Mouse (Mus musculus): ENCODE data around the gene Meltf. TPM values are rescaled to one million over a fixed set of nuclear protein-coding genes. Genes with fewer than 3 reads are reported as not detected.
"Not testable (repeated sequence)": the region's sequence is repeated elsewhere in the genome, so short reads cannot be mapped to it uniquely, and the experiment has no call there.

Gene Meltf
- polyA plus RNA-seq, 1 experiment: 0.28 TPM

- 60% methylated on average over 6 of the region's 6 CpGs for WGBS
- no peak overlapping the region for H3K4me3 ChIP-seq (replicated peaks; ENCODE audit: extremely low read depth, low read depth, low read length)
- H3K4me1 ChIP-seq (ENCODE audit: control insufficient read depth, insufficient read depth, low read length): no peaks in the 10 kb centered on the region
These were observed 60.2 kb downstream of the Meltf start for GRCm38 (mm10) chr16:31938856-31939255.

GRCm38 (mm10) chr16:31940586-31940985 lies 62.0 kb downstream of the Meltf start:
- no peak for TF ChIP-seq CTCF (IDR thresholded peaks at IDR 0.05; ENCODE audit: insufficient read depth, low read length)
- no peak for TF ChIP-seq POLR2A (IDR thresholded peaks at IDR 0.05; ENCODE audit: borderline replicate concordance, extremely low read depth, low read depth, low read length)
- H3K4me1 ChIP-seq (ENCODE audit: control insufficient read depth, insufficient read depth, low read length): 0 out of 2 replicates have a peak, but pooled peaks cover 2% of the 10 kb centered on the region
- no peak overlapping the region for H3K4me3 ChIP-seq (replicated peaks; ENCODE audit: extremely low read depth, low read depth, low read length)
- WGBS: 66% methylated on average over 2 of the region's 2 CpGs
- no peak for DNase-seq

More at GRCm38 (mm10) chr16:31938856-31939255, 60.2 kb downstream of the Meltf start:
- no peak for TF ChIP-seq CTCF (IDR thresholded peaks at IDR 0.05; ENCODE audit: insufficient read depth, low read length)
- no peak for TF ChIP-seq POLR2A (IDR thresholded peaks at IDR 0.05; ENCODE audit: borderline replicate concordance, extremely low read depth, low read depth, low read length)
- DNase-seq: no peak

GRCm38 (mm10) chr16:31943980-31944379 lies 65.4 kb downstream of the Meltf start:
- H3K4me3 ChIP-seq (replicated peaks; ENCODE audit: extremely low read depth, low read depth, low read length): no peak overlapping the region
- peaks cover 7% of the 10 kb centered on the region; the same call in 1 of the 2 replicates for H3K4me1 ChIP-seq (ENCODE audit: control insufficient read depth, insufficient read depth, low read length)
- peak; percentile 67 for DNase-seq
- TF ChIP-seq POLR2A (IDR thresholded peaks at IDR 0.05; ENCODE audit: borderline replicate concordance, extremely low read depth, low read depth, low read length) (no peak), CTCF (IDR thresholded peaks at IDR 0.05; ENCODE audit: insufficient read depth, low read length) (peak; percentile 69)
- WGBS: 3% methylated on average over 10 of the region's 10 CpGs

GRCm38 (mm10) chr16:31944698-31945255 lies 66.2 kb downstream of the Meltf start:
- no peak for DNase-seq
- Histone ChIP-seq H3K4me3 (replicated peaks; ENCODE audit: extremely low read depth, low read depth, low read length) (no peak overlapping the region), H3K4me1 (ENCODE audit: control insufficient read depth, insufficient read depth, low read length) (peaks cover 7% of the 10 kb centered on the region; the same call in 1 of the 2 replicates)
- TF ChIP-seq CTCF (IDR thresholded peaks at IDR 0.05; ENCODE audit: insufficient read depth, low read length) (no peak), POLR2A (IDR thresholded peaks at IDR 0.05; ENCODE audit: borderline replicate concordance, extremely low read depth, low read depth, low read length) (no peak)
- WGBS: 90% methylated on average over 12 of the region's 12 CpGs

GRCm38 (mm10) chr16:31945372-31945771 lies 66.8 kb downstream of the Meltf start:
- Histone ChIP-seq H3K4me1 (ENCODE audit: control insufficient read depth, insufficient read depth, low read length) (peaks cover 7% of the 10 kb centered on the region; the same call in 1 of the 2 replicates), H3K4me3 (replicated peaks; ENCODE audit: extremely low read depth, low read depth, low read length) (no peak overlapping the region)
- TF ChIP-seq CTCF (IDR thresholded peaks at IDR 0.05; ENCODE audit: insufficient read depth, low read length) (no peak), POLR2A (IDR thresholded peaks at IDR 0.05; ENCODE audit: borderline replicate concordance, extremely low read depth, low read depth, low read length) (no peak)
- no peak for DNase-seq
- WGBS: 76% methylated on average over 6 of the region's 6 CpGs

- 81% methylated on average over 6 of the region's 6 CpGs for WGBS
- not testable (repeated sequence) for H3K4me3 ChIP-seq (replicated peaks; ENCODE audit: extremely low read depth, low read depth, low read length); DNase-seq; H3K4me1 ChIP-seq (ENCODE audit: control insufficient read depth, insufficient read depth, low read length)
These were observed 67.4 kb downstream of the Meltf start for GRCm38 (mm10) chr16:31945986-31946385.

- peak overlapping the region; percentile 99 for H3K4me3 ChIP-seq (replicated peaks; ENCODE audit: extremely low read depth, low read depth, low read length)
- 16% methylated on average over 8 of the region's 8 CpGs for WGBS
- TF ChIP-seq POLR2A (IDR thresholded peaks at IDR 0.05; ENCODE audit: borderline replicate concordance, extremely low read depth, low read depth, low read length): no peak
- TF ChIP-seq CTCF (IDR thresholded peaks at IDR 0.05; ENCODE audit: insufficient read depth, low read length): no peak
- peaks cover 7% of the 10 kb centered on the region; the same call in 1 of the 2 replicates for H3K4me1 ChIP-seq (ENCODE audit: control insufficient read depth, insufficient read depth, low read length)
- DNase-seq: no peak
These were observed 68.7 kb downstream of the Meltf start for GRCm38 (mm10) chr16:31947333-31947732.

GRCm38 (mm10) chr16:31947901-31948316 lies 69.3 kb downstream of the Meltf start:
- Histone ChIP-seq H3K4me3 (replicated peaks; ENCODE audit: extremely low read depth, low read depth, low read length) (peak overlapping the region; percentile 99), H3K4me1 (ENCODE audit: control insufficient read depth, insufficient read depth, low read length) (peaks cover 7% of the 10 kb centered on the region; the same call in 1 of the 2 replicates)
- WGBS: 2% methylated on average over 38 of the region's 38 CpGs
- no peak for DNase-seq
- no peak for TF ChIP-seq CTCF (IDR thresholded peaks at IDR 0.05; ENCODE audit: insufficient read depth, low read length)

GRCm38 (mm10) chr16:31948345-31948774 lies 69.8 kb downstream of the Meltf start, which contains the start of the genes 0610012G03Rik and Ncbp2:
0610012G03Rik (minus strand) TSS chr16:31948494.
Ncbp2 (plus strand) TSS chr16:31948513.
- under 1% methylated on average over 55 of the region's 55 CpGs for WGBS
- H3K4me3 ChIP-seq (replicated peaks; ENCODE audit: extremely low read depth, low read depth, low read length): peak within 1 kb of the TSS; percentile 99
- peak; percentile 97 for DNase-seq
- H3K4me1 ChIP-seq (ENCODE audit: control insufficient read depth, insufficient read depth, low read length): peaks cover 7% of the 10 kb centered on the region; the same call in 1 of the 2 replicates
- TF ChIP-seq POLR2A (IDR thresholded peaks at IDR 0.05; ENCODE audit: borderline replicate concordance, extremely low read depth, low read depth, low read length) (peak; percentile 76), CTCF (IDR thresholded peaks at IDR 0.05; ENCODE audit: insufficient read depth, low read length) (no peak)

Other genes with a start within 250 kb of the Meltf start
- 14.0 and 22.0 TPM in 2 replicates for gene Dlg1, start 215.4 kb upstream of the Meltf start, polyA plus RNA-seq (2012; rRNA removed)
- gene Pigz, start 55.0 kb downstream of the Meltf start, polyA plus RNA-seq (2012; rRNA removed): 4.8 and 5.5 TPM in 2 replicates
- gene 0610012G03Rik, start 69.7 kb downstream of the Meltf start, polyA plus RNA-seq (2012; rRNA removed): 49.6 and 74.2 TPM in 2 replicates
- 6.6 and 26.5 TPM in 2 replicates for gene Ncbp2, start 69.7 kb downstream of the Meltf start, polyA plus RNA-seq (2012; rRNA removed)
- 3.4 and 5.8 TPM in 2 replicates for gene Senp5, start 124.5 kb downstream of the Meltf start, polyA plus RNA-seq (2012; rRNA removed)
- 19.2 and 22.5 TPM in 2 replicates for gene Pak2, start 200.5 kb downstream of the Meltf start, polyA plus RNA-seq (2012; rRNA removed)
- gene Pigx, start 220.9 kb downstream of the Meltf start, polyA plus RNA-seq (2012; rRNA removed): 19.6 and 20.0 TPM in 2 replicates
- 7.8 and 9.2 TPM in 2 replicates for gene Cep19, start 221.0 kb downstream of the Meltf start, polyA plus RNA-seq (2012; rRNA removed)

All from lung, adult 2 months (tissue).